1 mouse cellular context compared by ENCODE assay signal in genomic region chr2:26915927-26916728, GRCm38 (mm10).
TF ChIP-seq lines count a peak whose summit lies in the region.

Gene Surf2, plus strand, starts transcription at chr2:26916367.
Gene Surf1, minus strand, starts transcription at chr2:26916530.

TF ChIP-seq in CH12.LX, 34 proteins besides CTCF, POLR2A, EP300 and RAD21 (continued from another document):
- TF ChIP-seq ETS1 (conservative IDR thresholded peaks at IDR 0.05; ENCODE audit: low read depth, low read length): 0 out of 2 replicates have a peak, but pooled peaks have one; percentile 33
- TF ChIP-seq SIN3A (IDR thresholded peaks at IDR 0.05; ENCODE audit: low read length): peak; percentile 98
- no peak for TF ChIP-seq ZNF384 (IDR thresholded peaks at IDR 0.05; ENCODE audit: low read depth, low read length)
- TF ChIP-seq TCF12 (IDR thresholded peaks at IDR 0.05; ENCODE audit: low read depth, low read length): peak; percentile 91
- TF ChIP-seq IRF4 (IDR thresholded peaks at IDR 0.05; ENCODE audit: low read depth, low read length): peak; percentile 33; the same call in 1 of the 2 replicates
- no peak for TF ChIP-seq RCOR1 (conservative IDR thresholded peaks at IDR 0.05; ENCODE audit: low read depth, low read length)
- no peak for TF ChIP-seq CHD1 (IDR thresholded peaks at IDR 0.05; ENCODE audit: low read depth, low read length)
- peak; percentile 98 for TF ChIP-seq MXI1 (IDR thresholded peaks at IDR 0.05; ENCODE audit: low read depth, low read length)
- no peak for TF ChIP-seq JUN (IDR thresholded peaks at IDR 0.05; ENCODE audit: insufficient read depth, low read depth, low read length)
- TF ChIP-seq ZMIZ1 (IDR thresholded peaks at IDR 0.05; ENCODE audit: low read depth, low read length): peak; percentile 86
- peak; percentile 94 for TF ChIP-seq ELF1 (IDR thresholded peaks at IDR 0.05; ENCODE audit: low read depth, low read length)
- peak; percentile 12; the same call in 1 of the 2 replicates for TF ChIP-seq MEF2A (IDR thresholded peaks at IDR 0.05; ENCODE audit: borderline replicate concordance, low read depth, low read length)
- peak; percentile 80 for TF ChIP-seq USF1 (IDR thresholded peaks at IDR 0.05; ENCODE audit: low read depth, low read length)
- TF ChIP-seq POLR2AphosphoS2 (IDR thresholded peaks at IDR 0.05; ENCODE audit: low read depth, low read length): peak; percentile 27; the same call in 1 of the 2 replicates
- TF ChIP-seq NELFE (IDR thresholded peaks at IDR 0.05; ENCODE audit: low read depth, low read length): peak; percentile 90
- TF ChIP-seq NRF1 (IDR thresholded peaks at IDR 0.05; ENCODE audit: low read depth, low read length): peak; percentile 39; the same call in 1 of the 2 replicates
- TF ChIP-seq GABPA (IDR thresholded peaks at IDR 0.05; ENCODE audit: insufficient replicate concordance, low read depth, low read length): no peak
- peak; percentile 94 for TF ChIP-seq MAX (IDR thresholded peaks at IDR 0.05; ENCODE audit: low read length)
